Mouse (Mus musculus) skeletal muscle tissue, adult 2 months (tissue): Measurements from ENCODE around the gene Mcl1.
"Not testable (repeated sequence)": the region's sequence is repeated elsewhere in the genome, so short reads cannot be mapped to it uniquely, and the experiment has no call there.

ENCODE experiments used
- DNase-seq: peaks from one replicate; pipeline ENCODE4 v3.0.0-alpha.2; 2012; ENCODE audit warnings: low read depth, low spot score

Gene Mcl1

DNA sequence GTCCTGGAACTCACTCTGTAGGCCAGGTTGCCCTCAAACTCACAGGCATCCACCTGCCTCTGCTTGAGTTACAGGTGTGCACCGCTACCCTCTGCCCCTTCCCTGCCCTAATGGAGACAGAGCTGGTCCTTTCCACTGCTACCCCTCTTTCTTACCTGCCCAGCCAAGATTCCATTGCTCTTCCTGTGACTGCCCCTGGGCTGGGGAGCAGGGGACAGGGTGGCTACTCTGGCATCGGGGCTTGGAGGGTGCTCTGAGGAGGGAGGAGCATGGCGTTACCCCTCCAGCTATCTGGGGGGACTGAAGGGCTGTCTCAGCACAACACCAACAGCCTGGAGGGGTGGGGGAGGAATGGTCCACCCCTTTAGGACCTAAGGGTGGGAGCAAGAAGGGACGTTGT, 26.7 kb downstream of the Mcl1 start:
- DNase-seq = no peak

DNA sequence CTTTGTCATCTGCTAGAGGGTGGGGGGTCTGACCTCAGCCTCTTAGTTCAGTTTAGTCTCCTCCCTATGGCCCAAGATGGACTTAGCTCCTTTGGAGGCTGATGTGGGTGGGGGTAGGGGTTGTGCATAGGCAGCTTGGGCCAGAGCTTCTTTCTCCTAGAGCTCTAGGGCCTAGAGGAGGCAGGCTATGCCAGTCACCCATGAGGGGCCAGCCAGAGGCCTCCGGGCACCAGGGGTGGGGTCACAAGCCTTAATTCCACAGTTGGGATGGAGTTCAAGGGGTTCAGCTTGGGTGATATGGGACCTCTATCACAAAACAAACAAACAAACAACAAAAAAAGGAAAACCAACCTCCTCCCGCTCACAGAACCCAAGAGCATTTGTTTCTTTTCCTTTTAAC, 27.1 kb downstream of the Mcl1 start:
- no peak for DNase-seq

DNA sequence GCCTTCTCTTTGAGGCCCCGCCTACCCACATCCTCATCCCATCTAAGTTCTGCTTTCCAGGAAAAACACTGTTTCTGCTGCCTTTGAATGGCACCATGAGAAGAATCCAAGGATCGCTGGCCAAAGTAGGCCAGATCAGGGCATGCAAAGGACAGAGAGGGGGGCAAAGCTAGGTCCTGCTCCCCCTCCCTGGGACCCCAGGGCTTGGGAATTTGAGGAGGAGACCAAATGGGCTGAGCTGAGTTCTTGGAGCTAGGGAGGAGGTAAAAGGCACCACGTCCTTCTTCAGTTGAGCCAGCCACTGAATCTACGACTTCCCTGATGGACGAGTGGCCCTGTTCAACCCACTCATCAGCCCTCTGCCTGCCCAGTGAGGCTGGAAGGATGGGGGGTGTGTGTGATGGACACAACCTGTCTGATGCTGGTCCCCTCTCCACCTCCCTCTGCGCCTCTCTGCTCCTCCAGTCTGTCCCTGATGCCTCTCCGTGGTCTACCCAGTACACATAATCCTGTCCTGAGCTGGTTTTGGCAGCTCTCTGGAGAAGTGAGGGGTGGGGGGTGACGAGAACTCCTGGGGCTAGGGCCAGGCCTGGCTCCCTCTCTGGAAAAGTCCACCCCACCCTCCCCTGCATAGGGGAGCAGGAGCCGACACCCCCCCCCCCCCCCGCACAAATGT, 28.0 kb downstream of the Mcl1 start:
- DNase-seq = no peak

DNA sequence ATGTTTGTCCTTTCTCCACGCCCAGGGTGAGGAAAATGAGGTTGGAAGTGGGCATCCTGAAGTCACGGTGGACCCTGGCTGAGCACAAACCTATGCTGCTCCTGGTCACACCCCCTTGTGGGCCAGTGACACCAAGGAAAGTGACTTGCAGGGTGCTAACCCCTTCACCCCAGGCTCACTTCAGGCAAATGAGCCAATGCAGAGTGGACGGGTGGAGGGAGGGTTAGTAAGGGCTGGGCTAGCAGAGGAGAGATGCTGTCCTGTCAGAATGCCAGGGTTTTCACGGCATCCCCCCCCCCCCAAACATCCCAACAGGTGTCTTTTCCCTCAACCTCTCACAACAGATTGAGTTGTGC, 28.6 kb downstream of the Mcl1 start:
- DNase-seq = no peak

- no peak for DNase-seq
These were observed 29.2 kb downstream of the Mcl1 start, which contains the start of gene Adamtsl4 for GRCm38 (mm10) chr3:95687524-95688421. Gene Adamtsl4, minus strand, starts transcription at chr3:95687917.

- DNase-seq = no peak
These were observed 30.8 kb downstream of the Mcl1 start for GRCm38 (mm10) chr3:95689171-95689915.

GRCm38 (mm10) chr3:95689940-95690339, 31.4 kb downstream of the Mcl1 start:
- DNase-seq = no peak

DNA sequence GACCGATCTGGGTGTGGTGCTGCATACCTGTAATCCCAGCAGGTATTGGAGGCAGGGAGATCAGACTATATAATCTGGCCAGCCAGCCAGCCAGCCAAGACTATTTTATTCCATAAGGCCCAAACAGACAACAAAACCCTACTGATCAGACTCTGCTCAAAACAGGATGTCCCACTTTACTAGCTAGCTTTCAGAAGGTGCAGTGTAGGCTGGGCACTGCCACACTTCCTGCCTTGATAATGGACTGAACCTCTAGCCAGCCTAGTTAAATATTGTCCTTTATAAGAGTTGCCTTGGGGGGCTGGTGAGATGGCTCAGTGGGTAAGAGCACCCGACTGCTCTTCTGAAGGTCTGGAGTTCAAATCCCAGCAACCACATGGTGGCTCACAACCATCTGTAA, 32.0 kb downstream of the Mcl1 start:
- not testable (repeated sequence) for DNase-seq

GRCm38 (mm10) chr3:95692677-95693076, 34.1 kb downstream of the Mcl1 start:
- peak; percentile 85 for DNase-seq

GRCm38 (mm10) chr3:95693821-95694807, 35.5 kb downstream of the Mcl1 start:
- DNase-seq = no peak

DNA sequence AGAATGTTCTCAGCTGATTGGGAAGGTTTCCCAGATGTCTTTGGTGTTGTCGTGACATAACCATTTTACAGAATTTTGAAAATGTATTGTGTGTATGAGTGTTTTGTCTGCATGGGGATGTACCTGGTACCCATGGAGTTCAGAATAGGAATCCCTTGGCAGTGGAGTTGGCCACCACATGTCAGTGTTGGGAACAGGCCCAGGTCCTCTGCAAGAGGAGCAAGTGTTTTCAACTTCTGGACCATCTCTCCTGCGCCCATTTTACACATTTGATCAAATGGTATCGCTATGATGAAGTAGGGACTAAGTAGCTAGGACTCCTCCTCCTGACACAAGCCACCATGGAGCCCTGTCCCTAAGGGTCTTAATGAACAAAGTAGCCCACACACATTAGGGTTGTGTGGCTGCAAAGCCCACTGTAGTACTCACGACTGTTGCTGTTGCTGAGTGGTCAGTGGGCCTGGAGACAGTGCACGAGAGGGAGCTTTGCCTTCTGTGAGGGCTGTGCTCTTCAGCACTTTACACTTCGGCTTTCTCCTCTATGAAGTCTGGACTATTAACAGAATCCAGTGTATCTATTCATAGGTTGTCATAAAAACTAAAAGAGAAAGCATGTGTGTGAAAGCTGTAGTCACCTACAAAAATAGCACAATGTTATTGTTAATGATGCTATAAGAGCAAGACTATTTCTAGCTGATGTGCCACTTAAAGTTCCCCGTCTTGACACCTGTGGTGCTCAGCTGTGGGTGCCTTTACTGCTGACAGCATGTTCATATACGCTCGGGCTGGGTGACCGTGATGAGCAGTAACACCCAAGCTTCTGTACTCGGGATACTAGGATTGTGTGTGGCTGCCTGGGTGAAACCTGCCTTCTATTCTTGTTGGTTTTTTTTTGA, 36.5 kb downstream of the Mcl1 start:
- no peak for DNase-seq

- no peak for DNase-seq
These were observed 37.2 kb downstream of the Mcl1 start for GRCm38 (mm10) chr3:95695796-95696195.

DNA sequence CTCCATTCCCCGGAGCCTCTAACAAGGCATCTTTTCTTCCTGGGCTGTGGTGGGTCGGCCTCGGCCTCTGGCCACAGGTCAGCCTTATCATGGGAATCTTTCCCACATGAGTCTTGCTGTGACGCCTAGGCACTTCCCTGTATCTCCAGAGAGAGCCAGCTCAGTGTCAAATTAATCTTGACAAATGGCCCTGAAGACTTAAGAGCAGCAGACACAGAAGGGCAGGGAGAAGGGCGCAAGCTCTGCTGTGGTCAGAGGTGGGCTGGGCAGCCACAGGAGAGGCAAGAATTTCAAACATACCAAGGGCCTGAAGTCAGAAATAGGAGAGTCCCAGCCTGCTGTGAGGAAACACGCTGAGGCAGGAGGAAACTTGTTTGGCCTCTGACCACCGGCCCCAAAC, 37.8 kb downstream of the Mcl1 start:
- peak; percentile 61 for DNase-seq

- DNase-seq = no peak
These were observed 39.7 kb downstream of the Mcl1 start for GRCm38 (mm10) chr3:95698286-95698685.

GRCm38 (mm10) chr3:95700233-95700681, 41.7 kb downstream of the Mcl1 start:
- peak; percentile 73 for DNase-seq

- DNase-seq = no peak
These were observed 42.5 kb downstream of the Mcl1 start for GRCm38 (mm10) chr3:95701085-95701484.

- DNase-seq = peak; percentile 79
These were observed 43.4 kb downstream of the Mcl1 start for GRCm38 (mm10) chr3:95701877-95702540.

DNA sequence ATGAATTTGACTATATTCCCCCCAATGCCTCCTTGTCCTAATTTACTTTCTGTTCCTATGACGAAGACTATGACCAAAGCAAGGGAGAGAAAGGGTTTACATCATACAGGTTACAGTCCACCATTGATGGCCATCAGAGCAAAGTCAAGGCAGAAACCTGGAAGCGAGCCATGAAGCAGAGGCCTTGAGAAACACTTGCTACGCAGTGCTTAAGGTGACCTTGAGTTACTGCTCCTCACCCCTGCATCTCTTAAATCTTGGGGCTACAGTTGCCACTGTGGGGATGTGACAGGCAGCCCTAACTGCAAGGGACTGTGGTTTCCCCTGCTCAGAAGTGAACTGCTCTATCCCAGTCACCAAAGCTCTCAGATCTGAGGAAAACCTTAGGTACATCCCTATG, 44.7 kb downstream of the Mcl1 start:
- no peak for DNase-seq

GRCm38 (mm10) chr3:95704612-95705011, 46.0 kb downstream of the Mcl1 start:
- no peak for DNase-seq
